42 mouse cellular contexts compared by ENCODE assay signal in genomic region chr5:98578398-98578797, GRCm38 (mm10). TPM values are rescaled to one million over a fixed set of nuclear protein-coding genes. Genes with fewer than 3 reads are reported as not detected.
"Had no signal": no experiment of that assay in that cellular context is flagged by ENCODE, and none has a peak within 500 bp of the region (broad histone marks: within the 10 kb centered on the region; RNA-seq: fewer than 3 reads in every experiment).

No protein-coding gene starts in this region.

- H3K27ac ChIP-seq: gastrocnemius, adult 2 months; heart, adult 2 months; hindbrain, embryonic 10.5 days; hindbrain, embryonic 12.5 days; hindbrain, embryonic 14.5 days; intestine, embryonic 15.5 days; kidney, embryonic 15.5 days; kidney, postnatal 0 days; limb, embryonic 13.5 days; limb, embryonic 15.5 days; liver, embryonic 12.5 days; liver, embryonic 14.5 days had no signal

- H3K4me3 ChIP-seq: gastrocnemius, adult 2 months; heart, adult 2 months; hindbrain, embryonic 10.5 days; hindbrain, embryonic 12.5 days; intestine, embryonic 15.5 days; kidney, embryonic 15.5 days; limb, embryonic 13.5 days; limb, embryonic 15.5 days; liver, embryonic 12.5 days had no signal

- H3K36me3 ChIP-seq: hindbrain, embryonic 10.5 days; hindbrain, embryonic 12.5 days; intestine, embryonic 15.5 days; kidney, embryonic 15.5 days; limb, embryonic 13.5 days; limb, embryonic 15.5 days; liver, embryonic 12.5 days had no signal

- H3K9me3 ChIP-seq: hindbrain, embryonic 10.5 days; hindbrain, embryonic 12.5 days; intestine, embryonic 15.5 days; kidney, embryonic 15.5 days; limb, embryonic 13.5 days; limb, embryonic 15.5 days; liver, embryonic 12.5 days had no signal

- ATAC-seq: hindbrain, embryonic 16.5 days; inflammation-experienced regulatory T-cells, adult 6 months; intestine, embryonic 15.5 days; liver, embryonic 12.5 days had no signal

- H3K4me1 ChIP-seq: liver, embryonic 12.5 days had no signal

- H3K4me2 ChIP-seq: heart, embryonic 11.5 days; hindbrain, embryonic 12.5 days; hindbrain, embryonic 14.5 days; intestine, embryonic 15.5 days; kidney, embryonic 15.5 days; limb, embryonic 13.5 days; limb, embryonic 15.5 days; liver, embryonic 12.5 days had no signal

- H3K27me3 ChIP-seq: hindbrain, embryonic 12.5 days; intestine, embryonic 15.5 days; kidney, embryonic 15.5 days; limb, embryonic 13.5 days; limb, embryonic 15.5 days; liver, embryonic 12.5 days had no signal

- H3K9ac ChIP-seq: hindbrain, embryonic 12.5 days; hindbrain, embryonic 14.5 days; intestine, embryonic 15.5 days; kidney, embryonic 15.5 days; limb, embryonic 13.5 days; limb, embryonic 15.5 days; liver, embryonic 12.5 days; liver, embryonic 14.5 days had no signal

- DNase-seq: gastrocnemius, adult 2 months; gastrocnemius, postnatal 10 days; gastrocnemius, postnatal 25 days; heart, adult 11 months; heart, adult 2 months; heart, postnatal 10 days; heart, postnatal 4 days; kidney, adult 11 months; kidney, adult 2 months; kidney, adult 9 months; kidney, postnatal 14 days; kidney, postnatal 36 days; layer of hippocampus, adult 9-11 months; layer of hippocampus, postnatal 36 days; left cerebral cortex, postnatal 4 days had no signal

RNA-seq across cellular contexts. Expression of gene Gm11111, which starts 25.9 kb away (rescaled TPM):
- total RNA-seq: gastrocnemius, adult 2 months; gastrocnemius, postnatal 10 days; gastrocnemius, postnatal 25 days; gastrocnemius, postnatal 4 days; heart, adult 2 months; heart, postnatal 10 days; heart, postnatal 25 days; heart, postnatal 4 days; layer of hippocampus, adult 18-20 months; layer of hippocampus, adult 8-10 months; layer of hippocampus, postnatal 14 days; layer of hippocampus, postnatal 36 days; left cerebral cortex, adult 18-20 months; left cerebral cortex, adult 8-10 months; left cerebral cortex, postnatal 10 days; left cerebral cortex, postnatal 25 days; left cerebral cortex, postnatal 4 days; liver, adult 2 months had no signal
- polyA plus RNA-seq: heart, adult 2 months; heart, embryonic 11.5 days; heart, embryonic 14.5 days; heart, embryonic 16.5 days; hindbrain, embryonic 10.5 days; hindbrain, embryonic 12.5 days; hindbrain, embryonic 14.5 days; hindbrain, embryonic 16.5 days; inflammation-experienced regulatory T-cells, adult 6 months; intestine, embryonic 15.5 days; kidney, adult 2 months; kidney, embryonic 15.5 days; kidney, postnatal 0 days; large intestine, adult 2 months; limb, embryonic 11.5 days; limb, embryonic 13.5 days; limb, embryonic 15.5 days; liver, adult 2 months; liver, embryonic 12.5 days; liver, embryonic 14.5 days had no signal
